Mouse (Mus musculus) lung, adult 18-20 months (tissue): Measurements from ENCODE around the gene Stx6.
"Not testable (repeated sequence)": the region's sequence is repeated elsewhere in the genome, so short reads cannot be mapped to it uniquely, and the experiment has no call there.

Source experiments
- DNase-seq, 2 experiments: peaks; one replicate each; pipeline ENCODE4 v3.0.0; 2022; ENCODE audit warnings: mixed read lengths in 2 of 2

Stx6 gene

GRCm38 (mm10) chr1:155169935-155170334 lies 11.4 kb downstream of the Stx6 start:
- DNase-seq: peak; percentile 27 to 58

DNA sequence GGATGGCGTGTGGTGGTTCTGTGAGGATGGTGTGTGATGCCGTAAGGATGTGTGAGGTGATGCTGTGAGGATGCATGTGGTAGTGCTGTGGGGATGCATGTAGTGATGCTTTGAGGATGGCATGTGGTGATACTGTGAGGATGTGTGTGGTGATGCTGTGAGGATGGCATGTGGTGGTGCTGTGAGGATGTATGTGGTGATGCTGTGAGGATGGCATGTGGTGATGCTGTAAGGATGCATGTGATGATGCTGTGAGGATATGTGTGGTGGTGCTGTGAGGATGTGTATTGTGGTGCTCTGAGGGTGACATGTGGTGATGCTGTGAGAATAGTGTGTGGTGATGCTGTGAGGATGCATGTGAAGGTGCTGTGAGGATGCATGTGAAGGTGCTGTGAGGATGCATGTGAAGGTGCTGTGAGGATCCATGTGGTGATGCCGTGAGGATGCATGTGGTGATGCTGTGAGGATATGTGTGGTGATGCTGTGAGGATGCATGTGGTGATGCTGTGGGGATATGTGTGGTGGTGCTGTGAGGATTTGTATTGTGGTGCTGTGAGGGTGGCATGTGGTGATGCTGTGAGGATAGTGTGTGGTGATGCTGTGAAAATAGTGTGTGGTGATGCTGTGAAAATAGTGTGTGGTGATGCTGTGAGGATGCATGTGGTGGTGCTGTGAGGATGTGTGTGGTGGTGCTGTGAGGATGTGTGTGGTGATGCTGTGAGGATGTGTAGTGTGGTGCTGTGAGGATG lies 14.6 kb downstream of the Stx6 start:
- no peak for DNase-seq

DNA sequence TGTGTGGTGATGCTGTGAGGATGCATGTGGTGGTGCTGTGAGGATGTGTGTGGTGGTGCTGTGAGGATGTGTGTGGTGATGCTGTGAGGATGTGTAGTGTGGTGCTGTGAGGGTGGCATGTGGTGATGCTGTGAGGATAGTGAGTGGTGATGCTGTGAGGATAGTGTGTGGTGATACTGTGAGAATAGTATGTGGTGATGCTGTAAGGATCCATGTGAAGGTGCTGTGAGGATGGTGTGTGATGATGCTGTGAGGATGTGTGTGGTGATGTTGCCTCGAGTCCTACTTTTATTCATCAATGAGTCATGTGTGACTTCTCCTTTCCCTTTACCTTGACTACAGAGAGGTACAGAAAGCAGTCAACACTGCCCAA lies 15.1 kb downstream of the Stx6 start:
- DNase-seq: not testable (repeated sequence)

GRCm38 (mm10) chr1:155174424-155174823 lies 15.9 kb downstream of the Stx6 start:
- no peak for DNase-seq

- no peak for DNase-seq
Observed at GRCm38 (mm10) chr1:155178192-155178924, 19.8 kb downstream of the Stx6 start.

GRCm38 (mm10) chr1:155184191-155184590 lies 25.7 kb downstream of the Stx6 start:
- DNase-seq: no peak

DNA sequence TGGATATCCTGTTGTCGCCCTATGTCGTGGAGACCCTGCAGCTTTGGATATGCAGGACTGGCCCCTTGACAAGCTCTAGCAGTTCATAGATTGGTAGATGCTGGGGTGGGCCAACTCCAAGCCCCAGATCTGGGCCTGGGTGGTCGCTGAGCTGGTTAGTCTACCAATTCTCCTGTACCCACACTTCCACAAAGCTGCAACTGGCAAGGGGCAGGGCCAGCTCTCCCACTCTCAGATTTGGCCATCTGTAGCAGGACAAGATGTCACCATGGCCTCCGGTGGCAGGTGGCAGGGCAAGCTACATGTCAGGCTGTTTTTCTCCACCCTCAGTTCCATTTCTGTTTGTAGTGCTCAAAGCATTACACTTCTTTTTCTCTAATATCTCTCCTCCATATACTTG lies 30.1 kb downstream of the Stx6 start:
- DNase-seq: no peak

- DNase-seq: no peak
Observed at GRCm38 (mm10) chr1:155191219-155191618, 32.7 kb downstream of the Stx6 start.

DNA sequence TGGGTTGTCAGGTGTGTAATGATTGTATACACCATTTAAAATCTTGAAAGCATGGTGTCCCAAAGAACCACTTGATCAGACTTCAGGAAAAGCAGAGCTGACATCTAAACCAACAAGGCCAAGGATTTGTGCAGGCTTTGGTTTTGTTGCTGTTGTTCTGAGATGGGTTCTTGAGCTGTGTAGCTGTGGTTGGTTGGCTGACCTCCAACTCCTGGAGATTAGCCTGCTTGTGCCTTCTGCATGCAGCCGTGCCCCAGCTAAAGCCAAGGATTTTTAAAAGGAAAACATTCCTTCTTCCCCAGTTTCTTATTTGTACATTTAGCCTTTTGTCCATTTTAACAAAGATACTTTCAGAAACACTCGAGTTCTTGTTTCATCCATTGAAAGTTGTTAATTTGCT lies 33.2 kb downstream of the Stx6 start:
- no peak for DNase-seq

- DNase-seq: no peak
Observed at GRCm38 (mm10) chr1:155192805-155193368, 34.4 kb downstream of the Stx6 start.

- peak; percentile 75 to 77 for DNase-seq
Observed at GRCm38 (mm10) chr1:155196691-155197090, 38.2 kb downstream of the Stx6 start.

GRCm38 (mm10) chr1:155199522-155199921 lies 41.0 kb downstream of the Stx6 start:
- no peak for DNase-seq

DNA sequence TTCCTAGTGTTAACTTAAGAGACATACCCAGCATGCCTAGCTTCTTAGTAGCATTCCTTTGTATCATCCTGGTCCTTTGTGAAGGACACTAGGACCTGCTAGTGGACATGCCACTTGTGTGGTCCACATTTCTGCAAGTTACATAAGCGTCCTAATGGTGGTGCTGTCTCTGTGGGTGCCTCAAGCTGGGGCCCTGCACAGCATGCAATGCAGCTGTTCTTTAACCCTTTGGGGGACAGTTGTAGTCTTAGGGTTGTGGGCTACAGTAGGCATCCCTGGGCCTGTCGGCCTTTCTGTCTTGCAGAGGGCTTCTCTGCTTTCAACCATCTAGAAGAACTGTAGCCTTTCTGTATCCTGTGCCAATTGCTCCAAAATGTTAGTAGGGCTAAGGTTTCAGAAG lies 42.5 kb downstream of the Stx6 start:
- DNase-seq: no peak

GRCm38 (mm10) chr1:155201373-155201879 lies 42.9 kb downstream of the Stx6 start:
- no peak for DNase-seq

GRCm38 (mm10) chr1:155201914-155202313 lies 43.4 kb downstream of the Stx6 start:
- peak; percentile 51 to 54 for DNase-seq

- DNase-seq: no peak
Observed at GRCm38 (mm10) chr1:155202472-155202871, 44.0 kb downstream of the Stx6 start.

DNA sequence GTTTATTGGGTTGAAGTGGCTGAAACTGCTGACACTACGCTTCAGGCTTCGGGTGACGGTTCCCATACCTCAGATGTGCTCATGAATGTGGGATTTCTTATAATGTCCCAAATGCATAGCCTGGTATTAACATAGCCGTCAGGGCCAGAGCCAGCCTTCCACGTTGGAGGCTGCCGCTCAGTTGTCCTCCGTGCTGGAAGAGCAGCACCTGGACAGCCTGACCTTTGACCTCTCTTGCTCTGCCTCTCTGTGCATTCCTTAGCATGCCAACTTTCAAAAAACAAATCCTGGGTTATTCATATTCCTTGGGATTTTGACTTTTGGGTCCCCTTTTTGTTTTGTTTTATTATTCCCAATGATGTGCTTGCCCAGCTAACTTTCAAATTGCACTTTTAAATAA lies 44.6 kb downstream of the Stx6 start:
- no peak for DNase-seq

- DNase-seq: no peak
Observed at GRCm38 (mm10) chr1:155203954-155204353, 45.4 kb downstream of the Stx6 start.

- no peak for DNase-seq
Observed at GRCm38 (mm10) chr1:155204560-155205162, 46.1 kb downstream of the Stx6 start.

- DNase-seq: no peak
Observed at GRCm38 (mm10) chr1:155205311-155205710, 46.8 kb downstream of the Stx6 start.

- no peak for DNase-seq
Observed at GRCm38 (mm10) chr1:155205822-155206660, 47.5 kb downstream of the Stx6 start.

- DNase-seq: no peak
Observed at GRCm38 (mm10) chr1:155207859-155208258, 49.3 kb downstream of the Stx6 start.
